Mouse (Mus musculus) lung, postnatal 0 days (tissue): ENCODE data around the gene Nelfe. TPM values are rescaled to one million over a fixed set of nuclear protein-coding genes. Genes with fewer than 3 reads are reported as not detected.
"Not testable (repeated sequence)": the region's sequence is repeated elsewhere in the genome, so short reads cannot be mapped to it uniquely, and the experiment has no call there.

Source experiments
- ATAC-seq: fragments of 200-750 bp; cut with Nextera tagmentation; 2 replicates; pipeline ENCODE4 v1.8.0; 2017; ENCODE audit warnings: moderate library complexity
- DNase-seq: peaks from one replicate; pipeline ENCODE4 v3.0.0-alpha.2; 2016; ENCODE audit warnings: low spot score
- H3K27ac ChIP-seq: fragments of 300-500 bp; sonication (generic); 2 replicates; pipeline ENCODE4 v1.5.1; 2014; ENCODE audit warnings: antibody characterized with exemption, mild to moderate bottlenecking, low read length, mixed read lengths
- H3K27me3 ChIP-seq: fragments of 300-500 bp; sonication (generic); replicated peaks from 2 replicates; pipeline ENCODE4 v1.6.1; 2014; ENCODE audit warnings: low read length, mixed read lengths; ENCODE audit not compliant: insufficient read depth
- H3K36me3 ChIP-seq: fragments of 300-500 bp; sonication (generic); 2 replicates; pipeline ENCODE4 v1.6.1; 2014; ENCODE audit warnings: low read length, mixed read lengths; ENCODE audit not compliant: insufficient read depth
- H3K4me1 ChIP-seq: fragments of 300-500 bp; sonication (generic); 2 replicates; pipeline ENCODE4 v1.6.1; 2014; ENCODE audit warnings: antibody characterized with exemption, low read depth, low read length, mixed read lengths; ENCODE audit not compliant: insufficient read depth
- H3K4me2 ChIP-seq: fragments of 300-500 bp; sonication (generic); replicated peaks from 2 replicates; pipeline ENCODE4 v1.6.1; 2014; ENCODE audit warnings: low read depth, mild to moderate bottlenecking, low read length, moderate library complexity, mixed read lengths
- H3K4me3 ChIP-seq: fragments of 300-500 bp; sonication (generic); 2 replicates; pipeline ENCODE4 v1.5.1; 2014; ENCODE audit warnings: low read depth, low read length
- H3K9ac ChIP-seq: fragments of 300-500 bp; sonication (generic); replicated peaks from 2 replicates; pipeline ENCODE4 v1.6.1; 2014; ENCODE audit warnings: low read depth, mild to moderate bottlenecking
- H3K9me3 ChIP-seq: fragments of 300-500 bp; sonication (generic); 2 replicates; pipeline ENCODE4 v1.6.1; 2016; ENCODE audit warnings: low read length, mixed read lengths
- CTCF ChIP-seq: IDR thresholded peaks from 2 replicates; pipeline ENCODE4 v1.5.1; 2016; ENCODE audit warnings: antibody characterized with exemption, mild to moderate bottlenecking
- EP300 ChIP-seq: IDR thresholded peaks from 2 replicates; pipeline ENCODE4 v1.6.1; 2016; ENCODE audit warnings: antibody characterized with exemption, mild to moderate bottlenecking, control low read depth
- WGBS: fragments of 180-500 bp; shearing (Covaris S2); extraction: QIAGEN DNeasy Blood & Tissue Kit; methylation state at CpG from one replicate; pipeline ENCODE4 v1.1.7; 2014; 5-methylcytosine and 5-hydroxymethylcytosine counted together
- polyA plus RNA-seq: library from polyadenylated mRNA; unstranded; fragments of >200 nt; fragmentation: Nextera tagmentation; extraction: Ambion mirVana; gene quantifications from 2 replicates; pipeline ENCODE4 v1.2.1, GENCODE M21; 2015

Gene Nelfe
- polyA plus RNA-seq, 1 experiment from 2014 or later: 45.0 TPM

DNA sequence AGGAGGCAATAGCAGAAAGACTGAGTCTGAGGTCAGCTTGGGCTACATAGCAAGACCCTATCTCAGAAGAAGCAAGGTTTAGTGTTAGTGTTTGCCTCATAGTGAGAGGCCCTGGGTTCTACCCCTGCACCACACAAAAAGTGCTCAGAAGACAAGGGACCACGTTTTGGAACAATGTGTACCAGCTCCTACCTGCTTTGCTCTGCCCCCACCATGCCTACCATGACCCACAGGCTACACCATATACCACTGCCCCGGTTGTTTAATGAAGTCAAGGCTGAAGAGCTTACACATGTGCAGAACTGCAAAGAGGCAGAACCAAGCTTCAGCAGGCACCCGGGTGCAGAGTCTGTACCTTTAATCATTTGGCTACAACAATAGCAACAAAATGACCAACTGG lies 43.0 kb upstream of the Nelfe start:
- no peak overlapping the region for H3K27ac ChIP-seq
- H3K36me3 ChIP-seq: no peaks in the 10 kb centered on the region
- no peak overlapping the region for H3K4me2 ChIP-seq
- ATAC-seq: no peak
- H3K4me1 ChIP-seq: no peaks in the 10 kb centered on the region
- no peak for TF ChIP-seq EP300
- TF ChIP-seq CTCF: no peak
- 58% methylated on average over 3 of the region's 3 CpGs for WGBS
- no peaks in the 10 kb centered on the region for H3K27me3 ChIP-seq
- H3K4me3 ChIP-seq: no peak overlapping the region
- H3K9ac ChIP-seq: no peak overlapping the region
- no peaks in the 10 kb centered on the region for H3K9me3 ChIP-seq
- no peak for DNase-seq

DNA sequence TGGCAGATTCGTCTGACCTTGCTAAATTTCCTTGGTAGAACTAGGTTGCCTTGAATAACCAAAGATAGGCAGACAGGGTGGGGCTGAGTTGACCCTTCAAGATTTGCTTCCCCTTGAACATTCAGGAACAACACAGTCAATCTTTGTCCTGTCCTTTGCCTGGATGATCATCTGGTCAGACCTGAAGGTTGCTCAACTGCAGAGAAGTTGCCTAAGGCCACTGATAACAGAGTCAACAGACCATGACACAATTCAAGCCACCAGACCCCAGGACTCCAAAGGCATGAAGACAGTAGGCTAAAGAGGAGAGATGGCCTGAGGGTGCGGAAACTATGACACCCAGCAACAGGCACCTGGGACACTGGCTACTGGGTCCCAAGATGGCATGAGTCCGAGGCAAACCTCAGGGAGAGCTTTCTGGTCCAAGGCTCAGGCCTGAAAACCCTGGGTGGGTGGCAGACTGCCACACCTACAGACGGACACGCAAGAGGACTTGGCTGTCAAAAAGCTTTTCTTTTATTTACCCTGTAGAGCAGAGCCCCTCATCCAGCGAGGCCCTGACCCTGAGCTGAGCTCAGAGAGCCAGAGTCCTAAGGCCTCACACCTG lies 41.5 kb upstream of the Nelfe start:
- 65% methylated on average over 6 of the region's 6 CpGs for WGBS

DNA sequence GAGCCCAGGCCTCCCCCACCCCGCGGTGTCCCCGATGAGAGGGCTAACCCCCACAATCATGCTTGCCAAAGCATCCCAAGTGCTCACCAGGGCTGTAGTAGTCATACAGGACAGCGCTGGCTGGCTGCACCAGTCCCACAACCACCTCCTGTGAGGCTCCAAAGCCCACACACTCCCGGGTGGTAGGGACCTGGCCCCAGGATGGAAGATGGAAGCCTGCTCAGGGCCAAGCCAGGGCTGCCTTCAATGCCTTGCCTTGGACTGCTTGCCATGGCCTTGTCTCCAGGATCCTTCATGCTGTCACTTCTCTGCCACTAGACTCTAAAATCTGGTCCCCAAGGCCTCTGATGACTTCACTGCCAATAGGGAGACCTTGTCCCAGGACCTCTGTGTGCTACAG lies 39.8 kb upstream of the Nelfe start:
- H3K9ac ChIP-seq, H3K4me3 ChIP-seq, H3K27me3 ChIP-seq, H3K36me3 ChIP-seq, H3K27ac ChIP-seq, H3K4me2 ChIP-seq, ATAC-seq, DNase-seq, H3K9me3 ChIP-seq, H3K4me1 ChIP-seq: not testable (repeated sequence)
- WGBS: 77% methylated on average over 5 of the region's 5 CpGs

More for the DNA sequence above, 41.5 kb upstream of the Nelfe start:
- no peaks in the 10 kb centered on the region for H3K27me3 ChIP-seq
- H3K36me3 ChIP-seq: no peaks in the 10 kb centered on the region
- TF ChIP-seq EP300 (no peak), CTCF (no peak)
- H3K4me1 ChIP-seq: no peaks in the 10 kb centered on the region
- no peak overlapping the region for H3K9ac ChIP-seq
- no peak overlapping the region for H3K4me2 ChIP-seq
- H3K4me3 ChIP-seq: no peak overlapping the region
- no peak overlapping the region for H3K27ac ChIP-seq
- H3K9me3 ChIP-seq: no peaks in the 10 kb centered on the region
- ATAC-seq (no peak), DNase-seq (no peak)

DNA sequence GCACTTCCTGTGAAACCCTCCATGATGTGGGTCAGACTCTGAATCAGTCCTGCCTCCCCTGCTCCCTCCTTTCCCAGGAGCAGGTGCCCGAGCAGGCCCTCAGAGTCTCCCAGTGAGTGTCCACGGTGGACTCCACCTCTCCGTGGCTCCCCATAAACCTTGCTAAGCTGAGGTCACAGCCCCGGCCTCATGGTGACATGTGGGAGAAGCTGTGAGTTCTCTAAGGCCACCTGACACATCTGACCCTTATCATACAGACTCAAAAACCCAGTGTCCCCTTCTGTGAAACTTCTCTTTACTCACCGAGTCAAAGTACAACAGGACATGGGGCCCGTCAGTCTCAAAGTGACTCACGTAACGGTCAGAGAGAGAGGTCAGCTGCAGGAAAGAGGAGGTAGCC lies 39.4 kb upstream of the Nelfe start:
- WGBS: 75% methylated on average over 7 of the region's 8 CpGs
- H3K4me1 ChIP-seq, DNase-seq, H3K36me3 ChIP-seq, H3K4me2 ChIP-seq, H3K4me3 ChIP-seq, H3K9me3 ChIP-seq, ATAC-seq, H3K9ac ChIP-seq, H3K27ac ChIP-seq, H3K27me3 ChIP-seq: not testable (repeated sequence)

DNA sequence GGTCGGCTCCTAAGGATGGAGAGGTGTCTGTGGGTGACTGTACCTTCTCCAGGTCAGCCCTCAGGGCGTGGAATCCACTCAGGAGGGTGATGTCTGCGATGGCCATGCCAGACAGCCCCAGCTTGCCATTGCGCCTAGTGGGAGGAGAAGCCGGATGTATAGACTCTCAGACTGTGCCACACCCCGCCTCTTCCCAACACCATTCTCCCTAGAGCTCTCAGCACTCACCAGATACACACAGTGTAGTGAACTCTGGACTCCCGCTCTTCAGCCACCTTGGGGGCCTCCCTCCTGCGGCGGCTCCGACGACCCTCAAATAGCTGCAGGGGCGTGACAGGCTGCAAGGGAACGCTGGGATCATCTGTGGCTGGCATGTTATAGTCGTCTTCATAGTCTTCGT lies 38.9 kb upstream of the Nelfe start:
- DNase-seq: no peak
- no peak overlapping the region for H3K4me2 ChIP-seq
- no peaks in the 10 kb centered on the region for H3K4me1 ChIP-seq
- WGBS: 64% methylated on average over 15 of the region's 15 CpGs
- TF ChIP-seq EP300 (no peak), CTCF (no peak)
- H3K36me3 ChIP-seq: no peaks in the 10 kb centered on the region
- H3K9ac ChIP-seq: no peak overlapping the region
- H3K27me3 ChIP-seq: no peaks in the 10 kb centered on the region
- ATAC-seq: no peak
- no peaks in the 10 kb centered on the region for H3K9me3 ChIP-seq
- no peak overlapping the region for H3K27ac ChIP-seq
- no peak overlapping the region for H3K4me3 ChIP-seq

DNA sequence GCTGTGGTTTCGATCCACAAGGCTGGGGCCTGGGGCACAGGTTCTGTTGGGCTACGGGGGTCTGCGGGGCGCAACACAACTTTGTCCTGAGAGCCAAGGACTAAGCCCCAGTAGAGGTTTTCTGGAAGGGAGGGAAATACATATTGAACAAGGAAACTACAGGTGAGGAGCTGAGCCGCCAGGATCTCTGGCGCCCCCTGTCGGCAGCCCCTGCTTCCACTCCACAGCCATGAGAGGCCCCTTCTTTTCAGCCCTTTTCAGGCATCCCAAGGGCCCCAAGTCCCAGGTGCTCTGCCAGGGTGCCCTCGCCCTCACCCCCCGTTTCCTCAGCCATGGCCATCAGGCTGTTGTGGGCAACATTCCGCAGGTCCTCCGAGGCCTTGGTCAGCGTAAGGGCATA lies 36.4 kb upstream of the Nelfe start:
- not testable (repeated sequence) for H3K4me2 ChIP-seq, ATAC-seq, H3K9me3 ChIP-seq, H3K27me3 ChIP-seq, H3K9ac ChIP-seq, H3K27ac ChIP-seq, H3K4me3 ChIP-seq, H3K4me1 ChIP-seq, H3K36me3 ChIP-seq
- WGBS: 54% methylated on average over 11 of the region's 12 CpGs
- TF ChIP-seq CTCF: peak; percentile 69
- DNase-seq: peak; percentile 32

DNA sequence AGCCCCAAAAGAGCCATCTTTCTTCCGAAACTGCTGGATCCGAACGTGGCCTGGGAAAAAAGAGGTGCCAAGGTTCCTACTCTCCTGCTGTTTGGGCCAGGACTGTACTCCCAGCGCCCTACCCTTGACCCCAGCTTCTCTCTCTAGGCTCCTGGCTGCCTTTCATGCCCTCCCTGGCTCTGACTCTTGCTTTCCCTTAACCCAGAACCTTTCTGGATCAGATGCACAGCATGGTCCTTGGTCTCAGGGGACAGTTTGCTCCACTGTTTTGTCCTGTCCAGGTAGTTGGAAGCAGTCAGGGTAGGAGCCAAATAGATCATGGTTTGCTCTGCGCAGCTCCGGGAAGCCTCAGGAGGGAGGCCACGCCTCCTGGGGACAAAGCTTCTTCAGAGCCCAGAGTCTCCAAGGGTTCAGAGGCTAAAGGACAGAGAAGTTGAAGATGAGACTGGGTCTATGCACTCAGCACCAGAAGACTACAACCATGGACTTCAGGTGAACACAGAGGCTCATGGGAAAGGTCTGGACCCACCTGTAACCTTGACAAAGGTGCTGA lies 35.3 kb upstream of the Nelfe start:
- no peak overlapping the region for H3K27ac ChIP-seq
- no peak overlapping the region for H3K9ac ChIP-seq
- WGBS: 70% methylated on average over 7 of the region's 7 CpGs
- H3K9me3 ChIP-seq: no peaks in the 10 kb centered on the region
- H3K4me3 ChIP-seq: no peak overlapping the region
- no peak overlapping the region for H3K4me2 ChIP-seq
- no peaks in the 10 kb centered on the region for H3K36me3 ChIP-seq
- DNase-seq (no peak), ATAC-seq (no peak)
- TF ChIP-seq EP300 (no peak), CTCF (no peak)
- no peaks in the 10 kb centered on the region for H3K27me3 ChIP-seq
- H3K4me1 ChIP-seq: no peaks in the 10 kb centered on the region

DNA sequence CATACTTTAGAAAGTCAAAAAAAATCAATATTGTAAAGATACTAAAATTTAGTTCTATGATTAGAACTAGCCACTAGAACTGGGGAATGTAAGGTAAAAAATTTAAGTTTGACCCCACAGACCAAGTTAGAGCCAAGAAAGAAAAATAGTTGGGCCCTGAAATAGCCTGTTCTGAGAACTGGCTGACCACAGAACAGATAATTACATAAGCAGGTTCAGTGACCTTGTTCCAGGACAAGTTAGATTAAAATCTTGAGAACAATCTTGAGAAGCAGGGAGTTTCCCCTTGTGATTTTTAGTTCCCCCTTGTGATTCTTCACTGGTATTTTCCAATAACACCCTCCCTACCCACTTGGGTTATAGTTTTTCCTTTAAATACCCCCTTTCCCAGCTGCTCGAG lies 19.4 kb upstream of the Nelfe start:
- DNase-seq, ATAC-seq: not testable (repeated sequence)
- H3K36me3 ChIP-seq: peaks cover 21% of the 10 kb centered on the region; the same call in 1 of the 2 replicates

More for the DNA sequence above, 19.4 kb upstream of the Nelfe start:
- not testable (repeated sequence) for H3K27ac ChIP-seq, H3K4me3 ChIP-seq, H3K9me3 ChIP-seq, H3K27me3 ChIP-seq, H3K4me1 ChIP-seq, H3K9ac ChIP-seq, H3K4me2 ChIP-seq
- WGBS: 89% methylated on average over 1 of the region's 1 CpGs
